Mouse (Mus musculus) frontal cortex, postnatal 25 days (tissue): ENCODE data around the gene Cfap44.

Source experiments
- DNase-seq, 2 experiments: peaks; one replicate each; pipeline ENCODE4 v3.0.0; 2022; ENCODE audit warnings: low spot score in 2 of 2

The Cfap44 gene

GRCm38 (mm10) chr16:44531239-44531797 is 136.7 kb downstream of the Cfap44 start:
- no peak for DNase-seq
